Mouse (Mus musculus) bone marrow macrophage, adult 2 months (primary cell): ENCODE results near the gene Lurap1l.

Experiments used
- CTCF ChIP-seq: IDR thresholded peaks from 2 replicates; pipeline ENCODE4 v1.5.1; 2012; ENCODE audit warnings: low read depth, mild to moderate bottlenecking, low read length, moderate library complexity
- POLR2A ChIP-seq: IDR thresholded peaks from 2 replicates; pipeline ENCODE4 v1.6.1; 2012; ENCODE audit warnings: mild to moderate bottlenecking, low read depth, low read length, borderline replicate concordance

GRCm38 (mm10) chr4:80908902-80909301 is 1.5 kb upstream of the Lurap1l start:
- TF ChIP-seq CTCF (no peak), POLR2A (no peak)
